Mouse (Mus musculus) frontal cortex, postnatal 14 days (tissue): ENCODE measurements around the gene Emc10.

Experiments
- DNase-seq, 2 experiments: peaks; one replicate each; pipeline ENCODE4 v3.0.0; 2022; ENCODE audit warnings: low spot score in 2 of 2

Gene Emc10

GRCm38 (mm10) chr7:44463056-44463425 is 33.3 kb downstream of the Emc10 start:
- no peak for DNase-seq

DNA sequence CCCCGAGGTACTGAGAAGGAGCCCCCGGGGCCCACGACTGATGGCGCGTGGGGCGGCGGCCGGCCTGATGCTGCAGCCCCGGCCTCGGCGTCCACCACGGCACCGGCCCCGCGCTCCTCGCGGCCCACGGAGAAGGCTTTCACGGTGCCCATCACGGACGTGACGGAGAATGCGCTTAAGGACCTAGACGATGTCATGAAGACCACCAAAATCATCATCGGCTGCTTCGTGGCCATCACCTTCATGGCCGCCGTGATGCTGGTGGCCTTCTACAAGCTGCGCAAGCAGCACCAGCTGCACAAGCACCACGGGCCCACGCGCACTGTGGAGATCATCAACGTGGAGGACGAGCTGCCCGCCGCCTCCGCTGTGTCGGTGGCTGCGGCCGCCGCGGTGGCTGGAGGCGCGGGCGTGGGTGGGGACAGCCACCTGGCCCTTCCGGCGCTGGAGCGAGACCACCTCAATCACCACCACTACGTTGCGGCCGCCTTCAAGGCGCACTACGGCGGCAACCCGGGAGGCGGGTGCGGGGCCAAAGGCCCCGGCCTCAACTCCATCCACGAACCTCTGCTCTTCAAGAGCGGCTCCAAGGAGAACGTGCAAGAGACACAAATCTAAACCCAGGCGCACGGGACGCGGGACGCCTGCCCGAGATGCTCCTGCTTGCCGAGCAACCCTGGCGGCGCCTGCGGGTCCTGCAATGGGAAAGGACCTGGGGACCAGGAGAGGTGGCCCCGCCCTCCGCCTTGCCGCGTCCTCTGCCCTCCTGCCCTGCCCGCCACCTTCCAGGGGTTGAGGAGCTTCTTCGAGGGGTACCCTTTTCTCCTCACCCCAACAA is 33.9 kb downstream of the Emc10 start:
- peak; percentile 15 to 29 for DNase-seq

DNA sequence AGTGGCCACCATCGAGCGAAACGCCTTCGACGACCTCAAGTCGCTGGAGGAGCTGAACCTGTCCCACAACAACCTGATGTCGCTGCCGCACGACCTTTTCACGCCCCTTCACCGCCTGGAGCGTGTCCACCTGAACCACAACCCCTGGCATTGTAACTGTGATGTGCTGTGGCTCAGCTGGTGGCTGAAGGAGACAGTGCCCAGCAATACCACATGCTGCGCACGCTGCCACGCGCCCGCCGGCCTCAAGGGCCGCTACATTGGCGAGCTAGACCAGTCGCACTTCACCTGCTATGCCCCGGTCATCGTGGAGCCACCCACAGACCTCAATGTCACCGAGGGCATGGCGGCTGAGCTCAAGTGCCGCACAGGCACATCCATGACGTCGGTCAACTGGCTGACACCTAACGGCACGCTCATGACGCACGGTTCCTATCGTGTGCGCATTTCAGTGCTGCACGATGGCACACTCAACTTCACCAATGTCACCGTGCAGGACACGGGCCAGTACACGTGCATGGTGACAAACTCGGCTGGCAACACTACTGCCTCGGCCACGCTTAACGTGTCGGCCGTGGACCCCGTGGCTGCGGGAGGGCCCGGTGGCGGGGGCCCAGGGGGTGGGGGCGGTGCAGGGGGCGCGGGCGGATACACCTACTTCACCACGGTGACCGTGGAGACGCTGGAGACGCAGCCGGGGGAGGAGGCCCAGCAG is 34.7 kb downstream of the Emc10 start:
- peak in 1 of 2 experiments; percentile 10 for DNase-seq

DNA sequence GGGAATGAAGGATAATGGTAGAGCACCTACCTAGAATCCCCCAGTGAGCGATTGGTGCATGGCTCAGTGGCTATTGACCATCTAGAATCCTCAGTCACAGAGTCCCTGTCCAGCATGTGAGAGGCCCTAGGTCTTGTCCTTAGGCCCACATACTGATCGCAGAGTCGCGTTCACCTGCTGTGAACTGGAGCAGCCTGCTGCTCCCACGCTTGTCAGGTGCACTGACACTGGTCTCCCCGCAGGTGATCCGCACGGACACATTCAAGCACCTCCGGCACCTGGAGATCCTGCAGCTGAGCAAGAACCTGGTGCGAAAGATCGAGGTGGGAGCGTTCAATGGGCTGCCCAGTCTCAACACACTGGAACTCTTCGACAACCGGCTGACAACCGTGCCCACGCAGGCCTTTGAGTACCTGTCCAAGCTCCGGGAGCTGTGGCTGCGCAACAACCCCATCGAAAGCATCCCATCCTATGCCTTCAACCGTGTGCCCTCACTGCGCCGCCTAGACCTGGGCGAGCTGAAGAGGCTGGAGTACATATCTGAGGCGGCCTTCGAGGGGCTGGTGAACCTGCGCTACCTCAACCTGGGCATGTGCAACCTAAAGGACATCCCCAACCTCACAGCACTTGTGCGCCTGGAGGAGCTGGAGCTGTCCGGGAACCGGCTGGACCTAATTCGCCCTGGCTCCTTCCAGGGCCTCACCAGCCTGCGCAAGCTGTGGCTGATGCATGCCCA is 35.4 kb downstream of the Emc10 start:
- peak in 1 of 2 experiments; percentile 16 for DNase-seq

GRCm38 (mm10) chr7:44460067-44460466 is 36.3 kb downstream of the Emc10 start:
- DNase-seq, result peak in 1 of 2 experiments; percentile 3

- no peak for DNase-seq
Measured at GRCm38 (mm10) chr7:44456302-44456701, 40.0 kb downstream of the Emc10 start.

DNA sequence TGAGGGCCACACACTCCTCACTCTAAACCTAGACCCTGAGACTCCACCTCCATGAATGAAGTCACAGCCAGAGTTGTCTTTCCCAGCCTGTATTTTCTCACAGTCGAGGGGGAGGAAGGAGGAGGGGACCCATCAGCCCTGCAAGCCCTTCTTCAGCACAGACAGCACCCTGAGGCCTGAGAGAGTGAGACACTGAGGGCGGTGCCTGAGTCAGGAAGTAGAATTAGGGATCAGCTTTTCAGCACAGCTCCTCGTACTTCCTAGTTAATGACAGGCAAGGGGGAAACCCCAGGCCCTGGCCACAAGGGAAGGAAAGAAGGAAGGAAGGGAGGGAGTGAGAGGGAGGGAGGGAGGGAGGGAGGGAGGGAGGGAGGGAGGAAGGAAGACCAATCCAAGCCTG is 43.1 kb downstream of the Emc10 start:
- DNase-seq, result no peak

GRCm38 (mm10) chr7:44446070-44446855 is 50.1 kb downstream of the Emc10 start:
- DNase-seq, result no peak

- DNase-seq, result no peak
Measured at GRCm38 (mm10) chr7:44445528-44445923, 50.8 kb downstream of the Emc10 start.

- DNase-seq, result no peak
Measured at GRCm38 (mm10) chr7:44444886-44445527, 51.3 kb downstream of the Emc10 start.

GRCm38 (mm10) chr7:44443268-44444173 is 52.8 kb downstream of the Emc10 start:
- DNase-seq, result peak in 1 of 2 experiments; percentile 42

DNA sequence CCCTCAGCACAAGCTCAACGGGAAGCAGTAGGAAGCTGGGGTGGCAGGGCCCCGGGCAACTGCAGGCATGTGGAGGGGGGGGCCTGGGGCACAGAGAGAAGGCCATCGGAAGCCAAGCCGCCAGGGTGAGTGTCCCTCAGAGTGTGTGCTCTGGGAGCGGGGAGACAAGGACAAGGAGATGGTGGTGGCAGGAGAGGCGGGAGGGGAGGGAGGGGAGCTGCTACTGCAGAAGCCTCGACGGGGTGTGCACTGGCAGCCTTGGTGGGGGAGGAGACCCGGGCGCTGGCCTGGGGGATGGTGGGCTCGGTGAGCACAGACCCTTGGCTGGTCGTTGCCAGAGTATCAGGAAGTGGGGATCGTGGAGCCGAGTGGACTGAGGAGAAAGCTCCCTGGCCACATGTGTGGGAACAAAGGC is 53.9 kb downstream of the Emc10 start:
- peak in 1 of 2 experiments; percentile 42 for DNase-seq

DNA sequence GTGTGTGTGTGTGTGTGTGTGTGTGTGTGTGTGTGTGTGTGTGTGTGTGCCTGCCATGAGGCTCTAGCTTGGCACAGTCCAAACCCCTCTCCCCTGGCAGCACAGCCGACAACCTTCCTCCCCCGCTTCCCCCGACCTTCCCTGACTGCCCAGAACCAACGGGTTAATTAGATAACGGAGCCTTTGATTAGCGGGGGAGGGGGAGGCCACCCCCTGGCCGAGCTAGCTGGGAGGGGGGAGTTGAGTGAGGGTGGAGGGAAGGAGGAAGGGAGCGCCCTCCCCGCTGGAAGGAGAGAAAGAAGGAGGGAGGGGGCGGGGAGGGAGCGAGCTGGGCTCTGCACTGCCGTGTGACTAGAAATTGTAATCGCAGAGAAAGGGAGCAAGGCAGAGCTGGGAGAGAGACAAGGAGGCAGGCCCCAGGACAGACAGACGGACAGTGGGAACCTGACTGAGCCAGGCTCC is 54.6 kb downstream of the Emc10 start:
- peak in 1 of 2 experiments; percentile 51 for DNase-seq

GRCm38 (mm10) chr7:44441180-44441579 is 55.1 kb downstream of the Emc10 start:
- DNase-seq, result no peak

GRCm38 (mm10) chr7:44440479-44440878 is 55.9 kb downstream of the Emc10 start:
- DNase-seq, result no peak
